Mouse (Mus musculus) urinary bladder, adult 2 months (tissue): Measurements from ENCODE around the gene Tdgf1. TPM values are rescaled to one million over a fixed set of nuclear protein-coding genes. Genes with fewer than 3 reads are reported as not detected.

Source experiments
- DNase-seq: peaks from one replicate; pipeline ENCODE4 v3.0.0; 2022; ENCODE audit warnings: low spot score
- polyA plus RNA-seq: library from polyadenylated mRNA; depleted of rRNA; stranded (reverse); fragments of >200 nt; gene quantifications from 2 replicates; pipeline ENCODE4 v1.2.3, GENCODE M21; 2012; rRNA removed

Gene Tdgf1
- polyA plus RNA-seq, 1 experiment, result not detected

DNA sequence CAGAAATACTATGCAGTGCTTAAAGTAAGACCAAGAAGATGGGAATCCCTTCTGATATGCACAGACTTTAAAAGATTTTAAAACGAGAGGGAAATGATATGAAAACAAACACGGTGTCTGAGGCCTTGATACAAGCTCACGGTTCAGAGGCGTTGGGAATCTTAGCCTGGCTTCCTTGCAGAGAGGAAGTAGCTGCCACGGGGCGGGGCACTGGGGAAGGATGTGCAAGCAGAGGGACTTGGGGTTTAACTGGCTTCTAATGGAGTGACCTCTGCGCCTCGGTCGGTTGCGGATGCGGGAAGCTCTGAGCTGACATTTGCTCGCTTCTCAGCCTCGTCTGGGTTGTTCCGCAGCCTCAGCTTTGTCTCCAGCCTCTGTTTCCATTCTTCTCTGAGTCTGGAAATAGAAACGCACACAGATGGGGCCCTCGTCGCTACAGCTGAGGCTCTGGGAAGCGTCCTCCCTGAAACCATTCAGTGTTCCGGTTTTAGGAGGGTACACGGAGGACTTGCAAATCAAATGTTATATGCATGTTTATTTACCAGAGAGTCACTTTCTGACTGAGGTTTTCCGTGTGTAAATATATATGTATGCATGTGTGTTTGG, 31.2 kb downstream of the Tdgf1 start:
- no peak for DNase-seq

DNA sequence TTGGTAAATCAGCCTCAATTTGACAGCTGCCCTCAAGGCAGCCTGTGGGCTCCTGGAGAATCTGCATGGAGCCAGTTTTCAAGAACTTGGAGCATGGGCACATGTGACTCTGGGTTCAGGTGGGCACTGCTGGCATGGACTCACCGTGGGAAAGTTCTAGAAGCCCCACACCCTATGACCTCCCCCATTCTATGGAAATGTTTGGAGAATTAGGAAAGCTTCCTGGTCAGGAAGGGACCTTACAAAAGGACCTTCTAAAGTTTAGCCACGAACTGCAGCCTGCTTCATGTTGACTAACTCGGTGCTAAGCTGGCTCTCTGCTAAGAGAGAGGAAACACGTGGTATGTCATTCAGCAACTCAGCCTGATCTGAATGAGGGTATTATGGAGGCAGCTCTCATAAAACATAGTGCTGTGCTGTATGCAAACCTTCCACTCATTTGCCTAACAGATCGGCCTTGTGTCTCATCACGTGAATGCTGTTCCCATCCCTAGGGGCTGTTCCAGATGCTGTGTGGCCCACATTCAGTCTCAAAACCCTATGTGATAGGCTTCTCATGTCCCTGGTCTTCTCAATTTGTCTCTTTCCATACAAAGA, 36.5 kb downstream of the Tdgf1 start:
- no peak for DNase-seq

DNA sequence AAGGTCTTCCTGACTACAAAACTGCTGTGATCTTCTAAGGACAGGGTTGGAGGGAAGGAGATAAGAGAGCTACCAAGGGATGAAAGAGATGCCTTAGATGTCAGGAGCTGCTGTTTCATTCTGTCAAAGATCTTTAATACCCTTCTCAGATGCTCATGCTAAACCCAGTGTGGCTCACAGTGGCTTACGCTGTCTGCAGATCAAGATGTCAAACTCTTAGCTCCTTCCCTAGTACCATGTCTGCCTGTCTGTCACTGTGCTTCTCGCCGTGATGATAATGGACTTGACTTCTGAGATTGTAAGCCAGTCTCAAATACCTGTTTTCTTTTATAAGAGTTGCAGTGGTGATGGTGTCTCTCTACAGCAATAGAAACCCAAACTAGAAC, 37.3 kb downstream of the Tdgf1 start:
- no peak for DNase-seq

DNA sequence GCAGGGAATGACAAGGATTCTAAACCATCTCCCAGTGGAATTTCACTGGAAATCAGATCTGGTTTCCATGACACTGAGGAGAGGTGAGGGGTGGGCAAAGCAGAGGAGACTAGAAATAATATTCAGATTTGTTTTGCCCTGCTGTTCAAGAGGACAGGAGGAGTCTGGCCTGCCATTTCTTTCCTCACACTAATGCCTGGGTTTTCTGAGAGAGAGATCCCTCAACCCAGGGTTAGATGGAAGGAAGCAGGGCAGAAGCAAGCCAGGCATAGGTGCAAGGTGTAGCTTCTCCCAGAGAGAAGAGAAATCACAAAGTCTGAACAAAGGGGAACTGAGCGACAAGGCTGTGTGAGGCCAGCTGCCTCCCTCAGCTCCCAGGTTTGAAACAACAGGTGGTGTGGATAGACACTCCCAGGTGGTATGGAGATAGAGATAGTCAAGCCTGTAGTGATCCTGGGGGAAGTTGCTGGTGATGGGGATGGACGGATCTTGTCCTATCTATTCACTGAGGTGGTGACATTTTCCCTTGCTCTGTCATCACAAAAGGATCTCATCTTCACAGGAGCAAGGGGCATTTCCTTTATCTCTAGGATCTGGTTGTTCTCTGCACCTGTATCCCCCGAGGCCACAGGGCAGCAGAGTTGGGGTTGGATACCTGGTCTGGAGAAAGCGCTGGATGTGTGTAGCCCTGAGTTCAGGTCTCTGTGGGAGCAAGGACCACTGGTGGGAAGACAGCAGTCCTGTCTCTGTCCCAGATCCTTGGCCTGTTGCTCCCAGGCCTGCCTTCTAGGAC, 37.9 kb downstream of the Tdgf1 start:
- DNase-seq, result no peak

DNA sequence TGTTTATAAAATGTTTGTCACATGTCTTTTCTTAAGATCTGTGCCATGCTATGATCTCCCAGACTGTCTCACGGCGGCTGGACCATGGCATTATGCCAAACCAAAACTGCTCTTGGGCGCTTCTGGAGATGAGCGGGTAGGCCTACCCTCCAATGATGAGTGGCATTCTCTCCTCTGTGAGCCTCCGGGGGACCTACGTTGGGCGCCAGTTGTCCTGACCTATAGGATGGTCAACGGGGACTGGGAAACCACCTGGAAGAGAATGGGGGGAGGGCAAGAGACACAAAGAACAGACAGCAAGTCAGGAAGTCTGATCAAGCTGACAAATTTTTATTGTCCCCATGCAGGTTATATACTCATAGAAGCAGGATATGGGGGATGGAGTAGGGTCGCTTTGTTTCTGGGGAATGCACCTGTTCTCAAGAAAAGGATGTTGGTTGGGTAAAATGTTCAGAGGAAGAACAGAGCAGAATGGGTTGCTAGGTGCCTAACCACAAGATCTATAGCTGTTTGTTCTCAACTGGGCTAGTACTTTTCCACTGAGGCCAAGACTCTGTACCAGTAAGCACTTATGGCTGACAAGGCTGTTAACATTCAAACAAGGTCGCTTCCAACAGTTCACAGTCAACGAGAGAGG, 38.6 kb downstream of the Tdgf1 start:
- DNase-seq, result no peak

DNA sequence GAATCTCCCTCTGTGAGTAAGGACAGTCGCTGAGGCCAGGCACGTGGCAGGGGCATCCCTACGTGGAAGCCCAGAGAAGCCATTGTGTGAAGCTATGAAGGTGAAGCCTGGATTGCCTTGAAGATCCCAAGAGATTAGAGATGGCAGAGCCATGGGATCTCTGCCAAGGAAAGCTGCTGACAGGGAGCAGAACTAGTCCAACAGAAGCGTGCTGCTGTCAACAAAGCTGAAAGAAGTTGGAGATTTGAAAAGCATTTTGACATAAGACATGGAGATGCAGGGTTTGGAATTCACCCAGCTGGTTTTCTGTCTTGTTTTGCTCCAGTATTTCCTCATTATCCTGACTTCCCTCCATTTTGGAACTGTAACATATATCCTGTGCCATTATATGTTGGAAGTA, 43.7 kb downstream of the Tdgf1 start:
- no peak for DNase-seq

DNA sequence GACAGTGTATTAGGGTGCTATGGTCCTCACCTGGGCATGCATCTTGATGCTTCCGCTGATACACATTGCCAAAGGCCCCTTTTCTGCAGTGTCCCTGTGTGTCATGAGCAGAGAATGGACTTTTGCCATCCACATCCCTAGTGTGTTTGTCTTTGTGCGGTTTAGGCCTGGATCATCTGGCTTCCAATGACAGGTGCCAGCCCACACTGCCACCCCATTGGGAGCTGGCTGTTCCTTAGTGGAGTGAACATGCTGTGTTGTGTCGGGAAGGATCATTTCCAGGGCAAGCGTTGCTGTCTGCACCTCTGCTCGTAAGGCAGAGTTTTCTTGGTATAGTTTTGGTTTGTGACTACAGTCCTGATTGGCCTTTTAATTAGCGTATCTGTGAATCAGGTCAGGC, 44.8 kb downstream of the Tdgf1 start:
- DNase-seq, result no peak

DNA sequence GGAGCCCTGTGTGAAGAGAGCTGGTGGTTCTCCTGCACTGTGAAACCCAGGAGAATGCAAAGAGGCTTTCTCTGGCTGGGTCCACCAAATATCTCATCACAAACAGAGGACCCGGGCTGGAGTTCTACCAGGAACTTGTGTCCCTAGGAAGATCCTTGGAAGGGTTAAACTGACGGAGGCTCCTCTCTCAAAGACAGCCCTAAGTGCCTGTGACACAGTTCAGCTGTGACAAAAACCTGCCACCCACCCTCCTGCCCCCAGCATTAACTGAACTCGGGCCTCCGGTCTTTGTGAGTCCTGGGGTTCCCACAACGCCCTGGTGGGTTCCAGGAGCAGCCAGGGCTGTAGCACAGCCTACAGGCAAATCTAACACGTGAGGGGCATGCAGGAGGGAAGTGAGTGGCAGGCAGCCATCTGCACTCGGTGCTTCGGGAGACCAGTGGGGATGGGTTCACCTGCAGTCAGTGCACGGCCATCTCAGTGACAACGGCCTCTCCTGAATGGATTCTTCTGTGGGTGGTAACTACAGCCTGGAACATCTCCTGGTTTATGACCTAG, 46.4 kb downstream of the Tdgf1 start:
- DNase-seq, result no peak

DNA sequence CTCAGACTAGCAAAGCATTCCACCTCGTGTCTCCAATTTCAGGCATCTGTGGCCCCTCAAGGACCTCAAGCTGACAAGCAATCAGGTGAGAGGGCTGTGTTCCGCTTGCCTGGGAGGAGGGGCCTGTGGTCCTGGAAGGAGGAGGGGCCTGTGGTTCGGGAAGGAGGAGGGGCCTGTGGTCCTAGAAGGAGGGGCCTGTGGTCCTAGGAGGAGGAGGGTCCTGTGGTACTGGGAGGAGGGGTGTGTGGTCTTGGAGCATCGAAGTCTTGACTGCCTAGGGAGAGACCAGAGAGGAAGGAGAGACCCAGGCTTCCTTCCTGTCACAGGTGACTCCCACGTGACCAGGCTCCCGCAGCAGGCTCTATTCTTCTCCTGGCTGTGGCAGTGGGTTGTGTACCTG, 49.4 kb downstream of the Tdgf1 start:
- DNase-seq, result peak; percentile 18

DNA sequence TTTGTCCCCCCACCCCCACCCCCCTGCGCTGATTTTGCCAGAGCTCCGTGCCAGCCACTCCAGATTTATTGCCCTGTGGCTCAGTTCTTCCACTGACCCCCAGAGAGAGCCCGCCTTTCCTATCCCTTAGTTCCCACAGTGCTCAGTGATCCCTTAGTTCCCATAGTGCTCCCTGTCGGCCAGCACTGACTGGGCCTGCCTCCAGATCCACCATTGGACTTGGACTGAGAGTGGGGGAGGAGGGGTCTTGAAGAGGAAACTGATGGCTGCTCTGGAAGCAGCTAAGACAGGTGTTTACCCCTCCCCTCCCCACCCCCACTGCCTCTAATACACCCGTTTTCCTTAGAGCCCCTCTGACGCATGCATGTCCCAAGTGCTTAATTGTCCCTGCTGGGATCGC, 50.0 kb downstream of the Tdgf1 start:
- no peak for DNase-seq

DNA sequence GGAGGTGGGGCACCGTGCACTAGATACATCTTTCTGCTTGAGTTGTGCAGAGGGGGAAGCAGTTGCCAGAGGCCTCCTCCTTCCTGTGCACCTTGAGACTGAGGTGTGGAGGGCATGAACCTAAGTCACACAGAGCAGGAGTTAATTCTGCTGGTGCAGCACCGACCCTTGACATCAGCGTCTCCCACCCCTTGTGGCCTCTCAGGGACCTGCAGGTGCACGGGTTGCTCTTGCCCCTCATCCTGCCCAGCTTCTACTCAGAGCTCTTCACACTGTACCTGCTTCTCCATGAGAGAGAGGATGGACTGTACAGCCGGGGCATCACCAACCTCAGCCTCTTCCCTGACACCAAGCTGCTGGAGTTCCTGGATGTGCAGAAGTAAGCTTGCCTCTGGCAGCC, 50.5 kb downstream of the Tdgf1 start:
- no peak for DNase-seq

DNA sequence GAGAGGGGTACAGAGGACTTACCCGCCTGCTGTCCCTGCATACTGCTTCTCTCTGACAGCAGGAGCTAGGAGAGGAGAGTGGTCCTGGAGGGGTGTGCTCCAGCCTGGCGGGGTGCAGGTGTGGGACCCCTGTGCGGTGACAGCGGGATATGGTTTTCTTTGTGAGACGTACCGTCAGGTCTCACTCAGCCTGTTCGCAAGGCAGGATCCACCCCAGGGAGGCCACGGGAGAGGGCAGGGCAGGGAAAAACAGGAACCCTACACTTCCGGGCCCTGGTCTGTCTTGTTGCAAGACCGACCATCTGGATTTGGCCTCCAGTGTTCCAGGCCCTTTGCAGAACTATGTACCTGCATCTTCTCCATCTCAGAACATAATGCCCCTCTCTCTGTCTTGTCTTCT, 52.5 kb downstream of the Tdgf1 start:
- DNase-seq, result no peak

DNA sequence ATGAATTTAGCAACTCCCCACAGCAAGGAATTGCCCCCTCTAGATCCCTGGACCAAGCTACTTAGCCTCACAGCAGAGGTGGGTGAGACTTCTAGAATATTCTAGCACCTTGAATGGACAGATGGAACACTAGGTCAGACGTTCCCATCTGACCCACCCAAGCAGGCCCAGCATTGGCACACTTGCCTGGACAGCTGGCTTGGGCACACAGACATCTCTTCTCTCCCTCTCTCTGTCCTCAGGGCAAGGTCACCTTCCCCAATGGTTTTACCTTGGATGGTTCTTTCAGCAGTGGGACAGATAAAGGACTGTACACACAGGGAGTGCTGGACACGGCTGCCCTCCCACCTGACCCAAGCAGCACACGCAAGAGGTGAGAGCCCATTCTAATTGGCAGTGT, 53.4 kb downstream of the Tdgf1 start:
- DNase-seq, result no peak

DNA sequence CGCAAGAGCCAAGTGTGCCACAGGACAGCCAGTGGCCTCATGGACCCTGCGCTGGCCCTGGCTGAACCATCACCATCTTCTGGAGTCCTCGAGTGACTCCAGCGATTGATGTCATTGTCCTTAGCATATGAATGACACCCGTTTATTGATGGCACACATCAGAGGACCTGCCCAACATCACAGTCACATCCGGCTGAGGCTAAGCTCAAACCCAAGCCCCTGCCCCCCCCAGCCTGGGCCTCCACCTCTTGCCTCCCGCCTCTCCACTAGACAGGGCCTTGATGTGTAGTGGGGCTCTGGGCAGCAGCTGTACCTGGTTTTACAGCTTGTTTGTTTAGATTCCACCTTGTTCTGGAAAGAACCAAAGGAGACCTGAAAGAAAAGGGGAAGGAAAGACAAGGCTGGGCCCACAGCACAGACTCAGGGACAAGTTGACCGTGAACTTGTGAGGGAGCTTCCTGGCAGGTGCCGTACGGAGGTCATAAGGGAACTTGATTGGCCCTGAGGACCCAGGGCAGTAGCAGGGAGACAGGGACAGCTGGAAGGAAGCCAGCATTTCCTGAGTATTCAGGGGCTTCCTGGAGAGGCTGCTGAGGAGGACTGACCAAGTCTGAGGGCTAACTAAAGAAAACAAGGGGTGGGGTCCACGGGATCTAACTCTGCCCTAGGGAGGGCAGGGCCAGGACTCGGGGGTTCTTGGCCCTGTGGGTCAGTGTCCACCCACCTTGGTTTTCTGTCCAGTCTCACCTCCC, 54.7 kb downstream of the Tdgf1 start:
- no peak for DNase-seq

DNA sequence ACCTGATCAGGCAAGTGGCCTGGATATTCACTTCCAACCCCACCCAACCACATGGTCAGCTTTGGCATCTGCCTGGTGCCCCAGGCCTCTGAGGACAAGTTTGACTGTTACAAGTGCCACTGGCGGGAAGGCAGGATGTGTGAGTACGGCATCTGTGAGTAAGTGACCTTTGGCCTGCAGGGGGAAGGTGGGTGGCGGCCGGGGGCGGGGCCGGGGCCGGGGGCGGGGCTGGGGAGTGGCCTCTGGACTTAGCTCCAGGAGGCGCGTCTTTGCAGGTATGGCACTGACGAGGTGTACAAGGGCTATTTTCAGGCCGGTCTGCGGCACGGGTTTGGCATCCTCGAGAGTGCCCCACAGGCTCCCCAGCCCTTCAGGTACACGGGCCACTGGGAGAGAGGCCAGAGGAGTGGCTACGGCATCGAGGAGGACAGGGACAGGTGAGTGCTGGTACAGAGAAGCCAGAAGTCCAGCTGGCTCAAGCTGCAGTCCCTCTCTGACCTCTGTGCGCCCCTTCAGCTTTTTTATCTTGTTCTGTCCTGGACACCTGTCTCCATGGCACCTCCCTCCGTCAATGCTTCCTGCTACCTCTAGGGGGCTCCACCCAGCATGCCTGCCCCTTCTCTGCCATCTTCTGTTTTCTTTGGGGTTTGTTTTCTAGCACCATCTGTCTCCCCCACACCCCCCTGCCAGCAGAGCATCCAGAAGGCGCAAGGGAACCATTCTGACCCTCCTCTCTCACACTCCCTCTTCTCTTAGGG, 55.8 kb downstream of the Tdgf1 start:
- no peak for DNase-seq

Other genes starting within 250 kb of the Tdgf1 start
- gene Myl3, start 204.3 kb downstream of the Tdgf1 start, polyA plus RNA-seq, result not detected in 2 replicates
- 20.4 and 23.0 TPM in 2 replicates for gene Pth1r, start 199.0 kb downstream of the Tdgf1 start, polyA plus RNA-seq
- gene Prss42, start 148.0 kb downstream of the Tdgf1 start, polyA plus RNA-seq, result not detected in 2 replicates
- gene Prss44, start 132.2 kb downstream of the Tdgf1 start, polyA plus RNA-seq, result not detected in 2 replicates
- gene Prss43, start 119.5 kb downstream of the Tdgf1 start, polyA plus RNA-seq, result not detected in 2 replicates
- not detected in 2 replicates for gene Prss45, start 111.6 kb downstream of the Tdgf1 start, polyA plus RNA-seq
- not detected in 2 replicates for gene Prss46, start 101.7 kb downstream of the Tdgf1 start, polyA plus RNA-seq
- not detected in 2 replicates for gene Prss50, start 88.2 kb downstream of the Tdgf1 start, polyA plus RNA-seq
- 55.6 and 65.7 TPM in 2 replicates for gene Als2cl, start 66.3 kb downstream of the Tdgf1 start, polyA plus RNA-seq
- gene Tmie, start 66.0 kb downstream of the Tdgf1 start, polyA plus RNA-seq, result 5.2 and 7.3 TPM in 2 replicates
- gene Fam240a, start 29.3 kb downstream of the Tdgf1 start, polyA plus RNA-seq, result not detected in 2 replicates
- 0.06 TPM in 2 replicates for gene Lrrc2, start 5.4 kb upstream of the Tdgf1 start, polyA plus RNA-seq
- 0.83 and 0.96 TPM in 2 replicates for gene Rtp3, start 44.4 kb upstream of the Tdgf1 start, polyA plus RNA-seq
- not detected in 2 replicates for gene Ltf, start 73.1 kb upstream of the Tdgf1 start, polyA plus RNA-seq
- gene Ccrl2, start 111.4 kb upstream of the Tdgf1 start, polyA plus RNA-seq, result 7.4 and 8.9 TPM in 2 replicates
- gene Lrrfip2, start 171.4 kb upstream of the Tdgf1 start, polyA plus RNA-seq, result 53.4 and 53.9 TPM in 2 replicates